Mouse (Mus musculus) CH12.LX (cell line): Measurements from ENCODE around the gene Hipk1.

Source experiments
- SMC3 ChIP-seq: IDR thresholded peaks from 2 replicates; pipeline ENCODE4 v1.6.1; 2011; ENCODE audit warnings: low read depth, low read length, improper control_type of control experiment
- ZKSCAN1 ChIP-seq: IDR thresholded peaks from 2 replicates; pipeline ENCODE4 v1.6.1; 2012; ENCODE audit warnings: low read depth, inconsistent platforms, low read length, improper control_type of control experiment, borderline replicate concordance

DNA sequence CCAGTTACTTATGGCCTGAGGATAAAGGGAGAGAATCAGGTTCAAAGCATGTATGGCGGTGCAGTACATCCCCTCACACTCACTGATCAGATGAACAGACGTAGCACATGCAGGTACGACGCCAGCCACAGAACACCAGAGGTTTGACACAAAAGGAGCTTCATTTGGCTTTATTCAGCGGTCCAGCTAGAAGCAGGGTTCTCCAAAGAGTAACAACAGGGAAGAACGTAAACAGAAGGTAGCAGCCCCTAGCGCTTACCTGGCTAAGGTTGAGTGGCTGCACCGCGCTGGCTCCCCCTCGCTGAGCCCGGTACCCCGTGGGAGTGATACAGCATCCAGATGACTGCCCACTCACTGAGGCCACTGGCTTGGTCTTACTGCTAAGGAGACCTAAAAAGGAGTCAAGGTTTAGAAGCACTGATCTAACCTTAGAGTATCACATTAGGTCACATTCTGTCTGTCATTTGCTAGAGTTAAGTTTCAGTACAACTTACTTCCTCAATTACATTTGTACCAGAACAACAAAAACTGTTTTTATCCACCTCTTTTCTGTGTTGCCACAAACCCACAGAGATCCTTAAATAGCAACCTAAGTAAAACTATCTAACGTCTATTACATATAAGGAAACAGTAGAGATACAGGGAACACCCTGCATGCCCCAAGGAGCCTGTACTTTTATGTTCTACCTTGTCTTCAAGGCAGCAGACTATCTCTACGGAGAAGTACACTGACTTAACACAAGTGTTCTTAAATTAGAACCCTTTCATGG is 46.2 kb downstream of the Hipk1 start:
- TF ChIP-seq ZKSCAN1 (no peak), SMC3 (no peak)
